Mouse (Mus musculus): ENCODE results near the gene Shkbp1.

Gene Shkbp1

DNA sequence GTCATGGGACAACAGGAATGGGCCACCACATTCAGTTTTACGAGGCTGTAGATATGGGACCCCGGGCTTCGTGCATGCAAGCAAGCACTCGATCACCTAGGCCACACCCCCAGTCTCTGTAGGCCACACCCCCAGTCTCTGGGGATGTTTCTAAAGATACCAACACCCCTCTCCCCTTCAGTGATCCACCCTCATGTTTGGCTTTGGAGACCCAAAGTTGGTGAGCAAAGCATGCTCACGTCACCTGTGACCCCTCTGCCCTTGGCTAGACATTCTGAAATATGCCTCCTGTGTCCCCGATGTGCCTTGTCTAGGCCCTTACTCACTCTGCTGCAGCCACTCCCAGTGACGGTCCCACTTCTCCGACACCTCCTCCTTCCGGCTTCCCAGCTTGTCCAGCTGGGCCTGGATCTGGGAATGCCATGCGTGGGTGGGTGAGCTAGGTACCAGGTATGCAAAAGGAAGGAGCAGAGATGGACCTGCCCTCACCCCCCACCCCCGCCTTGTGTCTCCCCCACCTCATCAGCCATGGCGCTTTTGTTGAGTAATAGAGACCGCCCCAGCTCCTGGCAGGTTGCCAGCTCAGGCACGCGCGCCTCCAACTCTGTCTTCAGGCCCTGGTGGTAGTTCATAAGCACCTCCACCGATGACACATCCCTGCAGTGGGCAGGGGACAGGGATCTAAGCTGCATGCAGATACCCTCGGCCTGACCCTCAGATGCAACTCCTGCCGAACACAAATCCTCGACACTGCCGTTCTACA lies 10.4 kb upstream of the Shkbp1 start:
- DNase-seq (ENCODE audit: inconsistent age in 2 of 2, low spot score in 1 of 2) = no peak

GRCm38 (mm10) chr7:27364379-27364778 lies 8.6 kb upstream of the Shkbp1 start:
- no peak for DNase-seq (ENCODE audit: inconsistent age in 2 of 2, low spot score in 1 of 2)

DNA sequence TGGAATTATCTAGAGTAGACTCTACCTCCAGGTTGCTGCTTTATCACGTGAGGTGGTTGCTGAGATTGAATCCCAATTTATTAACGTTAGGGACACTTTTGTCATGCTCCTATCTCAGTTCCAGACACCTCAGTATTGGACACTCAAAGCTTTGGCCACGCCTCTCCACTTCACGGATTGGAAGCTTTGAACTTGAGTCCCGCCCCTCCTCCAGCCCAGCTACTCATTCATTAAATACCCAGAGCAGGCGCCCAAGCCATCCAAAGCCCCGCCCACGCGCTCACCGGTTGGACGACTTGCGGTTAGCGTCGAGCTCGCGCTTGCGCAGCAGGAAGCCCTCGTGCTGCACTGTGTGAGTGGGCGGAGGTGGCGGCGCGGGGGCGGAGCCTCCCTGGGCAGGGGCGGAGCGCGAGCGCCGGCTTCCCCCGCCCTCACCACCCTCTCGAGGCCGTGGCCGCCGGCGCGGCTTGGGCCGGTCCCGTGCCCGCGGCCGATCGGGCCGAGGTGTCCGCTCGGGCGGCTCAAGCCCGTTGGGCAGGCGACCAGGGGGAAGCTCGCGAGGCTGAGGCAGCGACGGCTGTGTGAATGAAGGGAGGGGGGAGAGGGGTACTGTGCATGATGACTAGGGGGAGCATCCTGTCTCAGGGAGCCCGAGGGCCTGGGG lies 5.6 kb upstream of the Shkbp1 start:
- DNase-seq (ENCODE audit: inconsistent age in 2 of 2, low spot score in 1 of 2) = peak; percentile 99 to 100

GRCm38 (mm10) chr7:27360749-27361148 lies 4.9 kb upstream of the Shkbp1 start:
- no peak for DNase-seq (ENCODE audit: inconsistent age in 2 of 2, low spot score in 1 of 2)

DNA sequence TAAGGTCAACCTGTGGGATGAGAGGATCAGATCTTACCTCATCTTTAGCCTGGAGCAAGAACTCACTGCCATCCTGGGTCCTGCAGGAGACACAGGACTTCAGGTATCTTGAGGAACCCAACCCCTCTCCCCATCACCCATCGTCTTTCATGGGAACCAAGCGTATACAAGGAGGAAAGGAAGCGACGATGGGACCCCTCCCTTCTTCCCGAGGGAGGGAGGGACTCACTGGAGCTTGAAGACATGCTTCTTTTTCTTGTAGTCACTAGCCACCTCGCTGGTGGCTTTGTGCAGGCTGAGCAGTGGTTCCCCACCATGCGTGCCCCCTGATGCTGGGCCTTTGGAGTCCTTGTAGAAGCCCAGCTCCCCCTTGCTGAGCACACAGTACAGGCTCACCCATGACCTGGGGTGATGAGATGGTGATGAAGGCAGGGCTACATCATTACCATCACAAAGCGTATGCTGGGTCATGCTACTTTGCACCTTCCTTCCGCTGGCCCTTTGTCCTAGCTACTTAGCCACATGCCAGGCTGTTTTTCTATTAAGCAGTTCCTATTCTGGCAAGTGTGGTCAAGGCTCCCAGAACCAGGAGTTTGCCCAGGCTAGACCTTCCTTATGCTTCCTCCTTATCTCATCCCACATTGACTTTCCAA lies 4.0 kb upstream of the Shkbp1 start:
- peak in 1 of 2 experiments; percentile 23 for DNase-seq (ENCODE audit: inconsistent age in 2 of 2, low spot score in 1 of 2)

DNA sequence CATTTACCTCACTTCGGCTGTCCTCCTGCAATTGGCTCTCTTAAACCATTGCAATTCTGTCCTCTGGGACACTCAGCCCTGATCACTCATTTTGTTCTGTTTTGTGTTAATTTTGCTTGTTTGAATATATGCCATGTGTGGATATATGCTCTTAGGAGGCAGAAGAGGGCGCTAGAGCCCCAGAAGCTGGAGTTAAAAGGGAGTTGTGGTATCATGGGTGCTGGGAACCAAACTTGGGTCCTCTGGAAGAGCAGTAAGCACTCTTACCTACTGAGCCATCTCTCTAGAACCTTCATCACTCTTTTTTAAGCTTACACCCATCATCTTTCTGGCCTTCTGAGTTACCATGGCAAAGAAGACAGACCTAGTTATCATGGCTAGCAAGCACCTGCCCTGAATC lies 3.3 kb upstream of the Shkbp1 start:
- DNase-seq (ENCODE audit: inconsistent age in 2 of 2, low spot score in 1 of 2) = no peak

- no peak for DNase-seq (ENCODE audit: inconsistent age in 2 of 2, low spot score in 1 of 2)
These were observed 1.8 kb upstream of the Shkbp1 start for GRCm38 (mm10) chr7:27357595-27357978.

DNA sequence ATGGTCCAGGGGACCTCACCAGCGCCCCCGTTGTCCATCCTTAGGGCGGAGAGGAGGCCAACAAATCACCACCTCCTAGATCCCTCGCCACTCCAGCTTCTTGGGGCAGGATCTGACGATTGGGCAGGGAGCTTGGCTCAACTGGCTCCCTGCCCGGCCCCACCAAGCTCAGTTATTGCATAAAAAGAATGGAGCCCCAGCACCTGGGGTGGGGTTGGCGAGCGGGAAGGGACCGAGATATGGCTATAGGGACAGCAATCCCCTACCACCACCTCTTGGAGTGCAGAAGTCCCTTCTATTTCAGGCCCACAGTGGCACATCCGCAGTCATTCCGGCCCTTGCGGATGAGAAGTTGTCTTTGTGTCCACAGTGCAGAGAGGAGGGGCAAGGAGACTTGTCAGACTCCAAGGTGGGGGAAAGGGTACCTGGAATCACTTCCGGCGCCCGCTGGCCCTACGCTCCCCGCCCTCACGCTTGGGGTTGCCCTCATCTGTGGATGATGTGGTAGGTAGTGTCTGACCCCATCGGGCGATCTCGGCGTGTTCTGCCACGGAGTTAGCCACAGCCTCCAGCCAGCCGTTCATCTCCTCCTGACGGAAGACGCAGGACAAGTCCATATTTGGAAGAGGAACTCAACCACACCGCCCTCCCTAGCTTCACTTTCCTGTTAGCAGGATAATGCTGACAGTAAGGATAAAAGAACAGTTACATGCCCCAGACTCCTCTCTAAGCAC lies 1.2 kb upstream of the Shkbp1 start, which contains the start of gene Gm20479:
Gene Gm20479, minus strand, starts transcription at position 559 of the 734 bp plus-strand sequence.
- DNase-seq (ENCODE audit: inconsistent age in 2 of 2, low spot score in 1 of 2) = peak; percentile 50 to 73

DNA sequence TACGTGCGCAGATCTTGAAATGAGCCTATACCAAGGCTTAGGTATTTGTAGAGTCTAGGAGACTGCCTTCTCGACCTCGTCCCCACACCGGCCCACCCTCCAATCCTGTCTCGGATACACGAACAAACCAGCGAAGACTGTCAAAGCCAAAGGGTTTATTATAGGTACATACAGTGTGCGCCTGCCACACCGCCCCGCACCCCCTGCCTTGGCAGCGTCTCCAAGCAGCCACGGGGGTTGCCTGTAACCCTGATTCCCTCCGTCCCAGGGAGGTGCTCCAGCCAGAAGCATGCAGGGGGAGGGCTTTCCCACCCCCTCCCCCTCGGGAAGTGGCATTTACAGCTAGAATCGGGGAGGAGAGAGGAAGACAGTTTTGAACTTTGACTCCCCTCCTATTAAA lies 429 bp upstream of the Shkbp1 start:
- DNase-seq (ENCODE audit: inconsistent age in 2 of 2, low spot score in 1 of 2) = peak; percentile 63 to 77

- no peak for DNase-seq (ENCODE audit: inconsistent age in 2 of 2, low spot score in 1 of 2)
These were observed 558 bp downstream of the Shkbp1 start for GRCm38 (mm10) chr7:27355261-27355660.

GRCm38 (mm10) chr7:27354783-27355182 lies 1.0 kb downstream of the Shkbp1 start:
- peak in 1 of 2 experiments; percentile 21 for DNase-seq (ENCODE audit: inconsistent age in 2 of 2, low spot score in 1 of 2)

DNA sequence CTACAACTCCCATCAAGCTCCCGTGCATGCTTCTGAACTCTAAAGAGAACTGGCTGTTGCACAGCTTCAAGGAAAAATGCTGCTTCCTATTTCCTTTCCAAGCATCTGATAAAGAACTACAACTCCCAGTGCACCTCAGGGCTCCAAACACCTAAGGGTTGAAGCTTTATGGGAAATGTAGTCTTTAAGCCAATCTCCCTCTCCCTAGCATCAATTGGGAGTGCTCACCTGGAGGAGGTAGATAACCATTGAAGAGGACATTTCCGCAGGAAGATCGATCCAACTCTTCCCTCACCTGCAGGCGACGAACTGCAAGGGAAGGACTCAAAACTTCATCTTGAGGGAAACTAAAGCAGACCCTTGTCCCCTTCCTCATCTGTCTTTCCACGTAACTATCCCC lies 1.7 kb downstream of the Shkbp1 start:
- DNase-seq (ENCODE audit: inconsistent age in 2 of 2, low spot score in 1 of 2) = peak in 1 of 2 experiments; percentile 60

- DNase-seq (ENCODE audit: inconsistent age in 2 of 2, low spot score in 1 of 2) = peak in 1 of 2 experiments; percentile 19
These were observed 10.4 kb downstream of the Shkbp1 start for GRCm38 (mm10) chr7:27345444-27345843.

GRCm38 (mm10) chr7:27342595-27342994 lies 13.2 kb downstream of the Shkbp1 start:
- peak in 1 of 2 experiments; percentile 23 for DNase-seq (ENCODE audit: inconsistent age in 2 of 2, low spot score in 1 of 2)

DNA sequence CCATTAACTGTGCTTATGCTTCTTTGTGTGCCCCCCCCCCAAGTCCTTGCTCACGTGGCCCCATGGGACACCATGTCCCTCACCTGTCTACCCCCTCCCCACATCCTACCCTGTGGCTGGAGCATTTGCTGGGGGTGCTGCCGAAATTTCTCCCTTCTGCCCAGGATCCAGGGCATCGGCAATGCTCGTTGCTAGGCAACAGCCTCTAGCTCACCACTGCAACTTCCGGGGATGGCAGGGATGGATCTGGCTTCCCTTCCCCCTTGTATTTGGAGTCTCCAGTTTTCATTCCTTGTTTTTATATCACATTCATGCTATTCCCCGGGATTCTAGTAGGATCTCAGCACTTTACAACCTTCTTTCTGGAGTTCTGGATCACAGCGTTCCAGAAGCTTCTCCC lies 16.3 kb downstream of the Shkbp1 start:
- DNase-seq (ENCODE audit: inconsistent age in 2 of 2, low spot score in 1 of 2) = no peak

DNA sequence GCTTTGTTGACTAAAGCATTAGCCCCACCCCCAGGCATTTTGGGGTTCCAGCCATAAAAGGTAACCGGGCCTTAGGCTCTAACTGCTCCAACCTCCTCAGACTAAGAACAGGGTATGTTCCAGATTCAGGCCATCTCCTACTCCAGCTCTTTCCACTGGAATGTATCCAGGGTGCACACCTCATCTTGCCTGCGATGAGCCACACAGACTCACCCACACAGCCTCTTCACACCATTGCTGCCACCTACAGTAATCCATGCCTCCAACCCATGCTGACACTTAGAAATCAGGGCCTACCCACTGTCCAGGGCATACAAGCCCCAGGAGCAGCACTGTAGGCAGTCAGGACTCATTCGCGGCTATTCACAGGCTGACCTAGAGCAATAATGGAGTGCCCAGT lies 16.7 kb downstream of the Shkbp1 start:
- DNase-seq (ENCODE audit: inconsistent age in 2 of 2, low spot score in 1 of 2) = no peak

GRCm38 (mm10) chr7:27337175-27337853 lies 18.5 kb downstream of the Shkbp1 start, which contains the start of gene Ltbp4:
Gene Ltbp4 (minus strand): TSS chr7:27337692.
- peak in 1 of 2 experiments; percentile 54 for DNase-seq (ENCODE audit: inconsistent age in 2 of 2, low spot score in 1 of 2)

GRCm38 (mm10) chr7:27335928-27336823 lies 19.6 kb downstream of the Shkbp1 start:
- DNase-seq (ENCODE audit: inconsistent age in 2 of 2, low spot score in 1 of 2) = peak; percentile 88 to 97

GRCm38 (mm10) chr7:27335011-27335720 lies 20.7 kb downstream of the Shkbp1 start:
- no peak for DNase-seq (ENCODE audit: inconsistent age in 2 of 2, low spot score in 1 of 2)
